Mouse (Mus musculus) gastrocnemius, adult 2 months (tissue): ENCODE results near the gene Aatf. TPM values are rescaled to one million over a fixed set of nuclear protein-coding genes. Genes with fewer than 3 reads are reported as not detected.

Source experiments
- DNase-seq: peaks from one replicate; pipeline ENCODE4 v3.0.0; 2022
- H3K27ac ChIP-seq: fragments of 200-600 bp; 2 replicates; pipeline ENCODE4 v1.8.1; 2022; ENCODE audit warnings: mild to moderate bottlenecking
- H3K4me3 ChIP-seq: fragments of 200-600 bp; 2 replicates; pipeline ENCODE4 v1.8.1; 2022; ENCODE audit warnings: mild to moderate bottlenecking, moderate library complexity
- CTCF ChIP-seq: fragments of 200-600 bp; IDR thresholded peaks from 2 replicates; pipeline ENCODE4 v1.8.1; 2022; ENCODE audit warnings: antibody characterized with exemption, mild to moderate bottlenecking, moderate library complexity
- intact Hi-C: fragments of 180-260 bp; cut with DNase I; formaldehyde crosslinking; loops from one replicate; pipeline ENCODE4 v1.15.1; 2025
- long read RNA-seq, 2 experiments: library from polyadenylated mRNA; stranded (forward); transcript quantifications; one replicate each; pipeline ENCODE4 v2.0.0; 2021
- total RNA-seq, 2 experiments: library from RNA; stranded (reverse); gene quantifications; 2 replicates each; pipeline ENCODE4 v1.2.3; 2021

Aatf gene
- 10 to 100 TPM; 13.1 to 13.2 TPM for total RNA-seq
- long read RNA-seq, experiment 1, transcript Aatf-201 (13 exons, 1,822 nt): major isoform, 18 of 21 reads
- long read RNA-seq, experiment 1, partial matches to known transcripts: 0 of 21 reads
- long read RNA-seq, experiment 1, other reads (novel, unspliced or antisense): 3 of 21 reads
- long read RNA-seq, experiment 2, transcript Aatf-201 (13 exons, 1,822 nt): major isoform, 18 of 22 reads
- long read RNA-seq, experiment 2, partial matches to known transcripts: 0 of 22 reads
- long read RNA-seq, experiment 2, other reads (novel, unspliced or antisense): 4 of 22 reads

DNA sequence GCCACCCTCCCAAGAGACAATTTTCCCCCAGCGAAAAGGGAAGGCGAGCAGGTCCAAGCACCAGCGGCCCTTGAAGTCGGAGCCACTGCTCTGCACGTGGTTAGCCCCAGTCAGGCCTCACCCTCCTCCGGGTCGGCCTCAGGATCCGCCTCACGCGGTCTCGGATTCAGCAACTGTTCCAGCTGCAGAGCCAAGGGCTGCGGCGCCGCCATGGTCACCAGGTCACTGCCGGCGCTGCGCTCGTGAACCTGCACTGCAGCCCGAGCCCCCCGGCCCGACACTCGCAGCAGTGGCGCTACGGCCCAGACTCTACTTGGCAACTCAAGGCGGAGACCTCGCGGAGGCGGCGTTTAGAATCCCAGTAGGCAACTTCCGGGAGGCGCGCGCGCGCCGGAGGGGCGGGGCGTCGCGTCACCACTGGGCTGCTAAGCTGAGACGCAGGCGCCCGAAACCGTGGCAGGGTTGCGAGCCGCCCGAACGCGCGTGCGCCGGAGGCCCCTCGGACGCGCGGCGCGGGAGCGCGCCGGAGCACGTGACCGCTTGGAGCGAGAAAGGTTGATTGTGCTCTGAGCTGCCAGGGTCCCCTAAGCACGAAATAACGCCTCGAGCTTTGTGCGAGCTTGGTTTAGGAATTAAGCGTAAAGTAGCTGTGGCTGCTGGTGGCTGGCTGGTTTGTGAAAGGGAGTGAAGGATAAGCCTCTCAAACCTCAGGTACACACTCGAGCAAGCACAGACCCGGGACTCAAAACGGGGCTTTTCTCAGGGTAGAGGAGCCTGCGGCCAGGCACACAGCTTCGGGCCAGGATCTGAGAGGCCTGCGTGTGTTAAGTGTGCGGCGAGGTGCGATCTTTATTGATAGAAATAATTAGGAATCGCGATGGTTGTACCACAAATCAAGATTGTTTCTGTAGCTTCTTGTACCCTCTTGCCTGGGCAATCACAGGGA lies at the start of gene Aatf:
Gene Aatf, minus strand, starts transcription at position 352 of the 946 bp plus-strand sequence.
- intact Hi-C loops: loop anchor here (10.0 kb wide), 2 partner anchors 301 to 569 kb away; partner anchors contain the start of genes Ddx52 and Mrm1
- peak; percentile 98 for DNase-seq
- no peak for TF ChIP-seq CTCF
- peak within 1 kb of the TSS; percentile 94 for H3K4me3 ChIP-seq
- H3K27ac ChIP-seq: peak within 1 kb of the TSS; percentile 91

DNA sequence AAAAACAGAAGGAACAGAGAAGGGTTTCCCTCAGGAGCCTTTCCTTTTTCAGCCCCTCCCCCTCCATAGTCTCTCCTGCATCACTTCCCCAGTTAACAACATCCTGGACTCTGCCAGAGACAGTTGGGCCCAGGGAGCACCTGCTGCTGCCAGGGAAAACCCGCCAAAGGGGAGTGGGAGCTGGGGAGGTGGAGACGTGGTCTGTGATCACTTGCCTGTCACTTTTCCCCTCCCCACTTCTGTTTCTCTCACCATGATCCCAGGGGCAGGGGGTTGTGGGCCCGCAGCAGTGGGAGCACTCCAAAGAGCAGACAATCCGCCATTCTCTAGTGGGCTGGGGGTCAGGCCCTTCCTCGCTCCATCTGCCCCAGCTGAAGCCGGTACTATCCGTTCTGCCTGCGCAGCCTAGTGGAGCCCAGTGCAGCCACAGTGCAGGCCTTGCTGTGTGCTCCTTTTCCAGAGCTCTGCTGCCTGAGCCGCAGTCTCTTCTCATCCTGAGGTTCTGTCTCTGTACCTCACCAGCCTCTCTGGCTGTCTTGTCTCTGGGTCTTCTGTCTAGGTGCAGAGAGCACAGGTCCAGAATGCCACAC lies 49.5 kb upstream of the Aatf start:
- DNase-seq: no peak
- Histone ChIP-seq H3K27ac (no peak overlapping the region), H3K4me3 (no peak overlapping the region)
- intact Hi-C loops: no loop called here
- TF ChIP-seq CTCF: no peak

DNA sequence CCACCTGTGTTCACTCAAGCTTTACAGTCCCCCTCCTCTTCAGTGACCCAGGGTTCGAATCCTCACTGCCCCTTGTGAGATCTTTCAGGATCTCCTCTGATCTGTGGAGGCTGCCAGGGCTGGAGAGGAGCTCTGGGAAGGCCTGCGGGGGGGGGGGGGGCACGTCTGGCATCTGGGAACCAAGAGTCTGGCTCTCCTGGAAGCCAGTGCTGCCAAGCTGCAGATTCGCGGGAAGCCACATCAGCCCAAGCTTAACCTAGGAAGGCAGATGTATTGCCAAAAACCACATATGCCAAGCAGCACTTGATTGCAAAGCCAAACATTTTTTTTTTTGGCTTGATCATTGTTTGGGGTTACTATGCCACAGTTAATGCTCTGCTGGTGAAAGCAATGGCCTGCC lies 48.2 kb upstream of the Aatf start:
- Histone ChIP-seq H3K4me3 (no peak overlapping the region), H3K27ac (no peak overlapping the region)
- intact Hi-C loops: no loop called here
- TF ChIP-seq CTCF: no peak
- DNase-seq: no peak

DNA sequence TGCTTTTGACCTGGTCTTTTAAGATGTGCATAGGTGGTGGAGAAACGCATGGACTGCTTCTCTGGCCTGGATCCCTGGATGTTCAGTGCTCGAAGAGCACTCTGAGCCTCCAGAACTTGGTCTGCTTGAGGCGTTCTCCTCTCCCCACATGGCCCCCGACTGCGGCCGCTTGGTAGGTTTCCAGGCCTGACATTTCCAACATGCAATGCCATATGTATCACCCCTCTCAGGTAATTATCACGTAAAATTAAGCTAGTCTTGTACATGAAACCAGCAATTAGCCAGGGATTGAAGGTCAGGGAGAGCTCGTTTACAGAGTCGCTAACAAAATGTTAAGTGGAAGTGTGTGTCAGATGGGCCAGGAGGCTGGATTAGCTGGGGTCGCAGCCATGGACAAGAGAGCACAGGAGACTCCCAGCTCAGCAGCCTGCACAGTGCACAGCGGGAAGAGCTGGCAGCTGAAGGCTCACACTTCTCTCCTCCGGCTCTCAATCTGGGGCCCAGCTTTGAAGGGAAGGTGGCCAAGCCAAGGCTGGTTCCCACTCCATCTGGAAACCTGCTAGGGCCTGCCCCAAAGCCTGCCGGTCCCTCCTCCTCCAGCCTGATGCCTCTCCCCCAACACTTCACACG lies 40.6 kb upstream of the Aatf start:
- DNase-seq: no peak
- intact Hi-C loops: no loop called here
- H3K4me3 ChIP-seq: no peak overlapping the region
- TF ChIP-seq CTCF: no peak
- no peak overlapping the region for H3K27ac ChIP-seq

DNA sequence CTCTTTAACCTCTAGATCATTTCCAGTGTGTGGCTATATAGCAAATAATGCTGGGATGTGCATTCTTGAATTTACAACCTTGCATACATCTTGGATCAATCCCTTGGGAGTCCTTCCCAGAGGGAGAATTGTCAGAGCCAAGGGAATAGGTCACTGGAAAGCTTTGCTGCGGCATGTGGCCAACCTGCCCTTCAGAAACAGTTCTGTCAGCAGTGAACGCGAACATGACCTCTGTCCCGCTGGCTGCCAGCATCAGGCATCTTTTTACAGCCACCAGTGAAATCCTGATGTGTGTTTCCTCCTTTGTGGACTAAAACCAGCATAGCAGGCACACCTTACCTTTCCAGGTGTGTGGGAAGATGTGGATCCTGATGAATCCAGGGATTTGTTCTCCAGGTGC lies 38.0 kb upstream of the Aatf start:
- Histone ChIP-seq H3K27ac (no peak overlapping the region), H3K4me3 (no peak overlapping the region)
- intact Hi-C loops: no loop called here
- DNase-seq: peak; percentile 56
- TF ChIP-seq CTCF: no peak

DNA sequence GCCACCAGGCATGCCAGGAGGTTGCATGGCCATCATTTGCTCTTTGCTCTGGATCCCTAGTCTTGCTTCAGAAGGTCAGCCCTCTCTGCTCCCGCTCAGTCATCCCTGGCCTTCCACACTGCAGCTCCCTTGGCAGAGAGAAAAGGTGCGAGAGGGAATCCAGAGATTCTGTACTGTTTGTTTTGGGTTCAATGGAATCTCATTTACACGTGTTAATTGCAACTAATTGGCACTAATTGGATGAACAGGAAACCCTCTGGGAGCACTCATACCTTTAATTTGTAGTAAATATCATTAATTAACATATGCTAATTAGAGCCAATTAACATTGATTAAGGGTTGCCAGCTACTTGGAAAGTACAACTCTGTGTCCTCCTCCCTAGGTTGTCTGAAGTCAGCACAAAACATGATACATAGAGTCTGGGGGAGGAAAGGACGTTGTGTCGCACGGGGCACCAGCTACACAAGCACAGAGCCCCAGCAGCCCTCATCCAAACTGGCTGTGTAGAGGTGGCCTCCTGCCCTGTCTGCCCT lies 36.0 kb upstream of the Aatf start:
- no peak overlapping the region for H3K27ac ChIP-seq
- DNase-seq: no peak
- H3K4me3 ChIP-seq: no peak overlapping the region
- intact Hi-C loops: no loop called here
- no peak for TF ChIP-seq CTCF

DNA sequence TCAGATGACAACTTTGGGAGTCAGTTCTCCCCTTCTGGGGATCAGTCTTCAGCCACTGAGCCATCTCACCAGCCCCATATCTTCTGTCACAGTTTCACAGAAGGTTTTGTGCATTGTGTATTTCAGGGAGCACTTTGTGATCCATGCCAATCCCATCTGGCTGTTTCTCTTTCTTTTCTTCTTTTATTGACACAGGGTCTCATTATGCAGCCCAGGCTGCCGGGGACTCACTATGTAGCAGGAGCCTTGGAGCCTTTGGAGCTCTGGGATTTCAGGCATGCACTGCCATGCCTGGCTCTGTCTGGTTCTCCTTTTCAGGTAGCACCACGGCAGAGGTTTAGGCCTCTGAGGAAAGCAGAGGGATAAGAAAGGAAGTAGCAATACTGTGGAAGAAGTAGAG lies 35.0 kb upstream of the Aatf start:
- intact Hi-C loops: no loop called here
- no peak for DNase-seq
- TF ChIP-seq CTCF: no peak
- H3K4me3 ChIP-seq: no peak overlapping the region
- H3K27ac ChIP-seq: no peak overlapping the region

DNA sequence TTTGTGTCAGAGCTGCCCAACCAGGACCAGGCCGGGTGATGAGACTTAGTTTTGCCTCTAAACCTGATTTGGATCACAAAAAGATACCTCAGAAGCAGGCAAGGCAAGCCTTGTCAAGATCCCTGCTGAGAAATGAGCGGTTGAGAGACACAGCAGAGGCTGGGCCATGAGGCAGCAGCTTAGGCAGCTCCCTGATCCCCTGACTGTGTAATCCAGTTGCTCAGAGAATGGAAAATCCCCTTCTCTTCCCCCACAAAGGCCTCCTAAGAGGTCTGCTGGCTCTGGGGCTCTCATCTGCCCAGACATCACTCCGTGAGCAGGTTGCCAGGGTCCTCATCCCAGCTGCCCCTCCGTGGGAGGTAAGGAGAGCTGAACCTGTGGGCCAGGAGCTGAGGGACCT lies 26.7 kb upstream of the Aatf start:
- TF ChIP-seq CTCF: no peak
- intact Hi-C loops: no loop called here
- H3K4me3 ChIP-seq: no peak overlapping the region
- H3K27ac ChIP-seq: no peak overlapping the region
- DNase-seq: no peak

DNA sequence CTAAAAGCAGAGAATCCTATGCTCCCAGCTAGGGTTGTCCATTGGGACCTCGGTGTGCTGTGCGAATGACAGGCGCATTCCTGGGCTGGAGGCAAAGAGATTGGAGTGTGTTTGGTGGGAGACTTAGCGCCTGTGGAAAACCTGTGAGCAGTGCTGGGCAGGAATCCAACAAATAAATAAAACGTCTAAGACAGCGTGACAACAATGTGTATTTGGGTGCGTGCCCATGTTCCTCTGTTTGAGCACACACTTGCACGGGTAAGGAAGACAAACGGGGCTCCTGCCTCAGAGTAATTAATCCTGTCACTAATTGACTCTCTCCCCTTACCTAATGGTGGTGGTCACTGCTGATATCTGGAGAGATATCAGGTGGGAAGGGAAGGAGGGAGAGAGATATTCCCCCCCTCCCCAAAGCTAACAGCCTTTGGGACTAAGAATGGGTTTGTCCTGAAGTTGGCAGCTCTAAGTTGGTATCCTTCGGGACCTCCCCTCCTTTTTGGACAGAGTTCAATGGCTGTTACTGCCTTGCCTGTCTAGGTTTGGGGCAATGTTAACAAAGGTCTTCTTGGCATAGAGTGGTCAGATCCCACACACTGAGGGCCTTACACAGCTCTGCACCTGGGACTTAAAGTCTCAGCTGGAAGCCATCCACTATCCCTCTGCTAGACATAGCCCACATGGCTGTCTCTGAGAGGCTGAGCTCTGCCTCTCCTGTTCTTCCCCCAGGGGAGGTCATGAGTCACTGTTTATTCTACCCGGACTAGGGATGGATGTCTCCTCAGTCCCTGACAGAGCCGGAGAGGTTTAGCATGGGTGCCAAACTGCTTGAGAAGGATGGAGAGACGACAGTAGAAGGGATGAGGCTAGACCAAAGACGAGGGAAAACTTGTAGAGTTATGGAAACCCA lies 16.7 kb upstream of the Aatf start:
- no peak for DNase-seq
- Histone ChIP-seq H3K4me3 (no peak overlapping the region), H3K27ac (no peak overlapping the region)
- TF ChIP-seq CTCF: no peak
- intact Hi-C loops: no loop called here

DNA sequence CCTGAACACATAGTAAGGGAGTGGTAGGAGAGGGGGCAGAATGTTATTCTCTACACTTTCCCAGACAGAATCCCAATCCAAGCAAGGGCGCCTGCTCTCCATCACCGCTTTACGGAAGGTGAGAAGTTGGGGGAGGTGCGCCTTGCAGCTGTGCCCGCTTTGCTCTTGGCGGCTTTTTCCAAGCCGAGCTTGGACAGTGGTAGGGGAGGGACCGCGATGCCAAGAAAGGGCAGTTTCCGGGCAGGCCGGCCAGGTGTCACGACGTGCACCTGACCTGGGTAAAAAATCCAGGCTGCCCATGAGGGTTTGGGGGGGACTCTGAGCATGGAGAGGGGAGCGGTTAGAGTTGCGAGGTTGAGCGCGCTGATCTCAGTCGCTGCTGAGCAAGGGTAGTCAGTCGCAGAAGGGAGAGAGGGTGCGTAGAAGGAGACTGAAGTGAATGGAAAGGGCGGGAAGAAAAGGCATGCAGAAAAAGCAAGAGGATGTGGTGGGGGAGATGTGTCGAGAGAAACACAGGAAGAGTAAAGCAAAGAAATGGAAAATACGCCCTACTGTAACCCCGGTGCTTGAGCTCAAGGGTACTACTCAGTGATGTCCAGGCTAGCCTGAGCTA lies 15.9 kb upstream of the Aatf start:
- TF ChIP-seq CTCF: no peak
- H3K4me3 ChIP-seq: no peak overlapping the region
- intact Hi-C loops: no loop called here
- no peak for DNase-seq
- H3K27ac ChIP-seq: no peak overlapping the region
